Mouse (Mus musculus) neutrophil, adult 5-6 weeks (primary cell): ENCODE measurements around the gene Ctnnd2. TPM values are rescaled to one million over a fixed set of nuclear protein-coding genes. Genes with fewer than 3 reads are reported as not detected.

ENCODE experiments used
- ATAC-seq: fragments of 151-379, 151-347 bp; 2 replicates; pipeline ENCODE4 v1.8.0; 2017; ENCODE audit warnings: mild to moderate bottlenecking, moderate TSS enrichment; ENCODE audit not compliant: insufficient number of reproducible peaks, poor library complexity, low FRiP score, severe bottlenecking; ENCODE audit errors: extremely low read depth
- total RNA-seq: library from RNA; stranded (forward); fragments of 200-1000 nt; gene quantifications from 2 replicates; pipeline ENCODE4 v1.2.3, GENCODE M21; 2017

Ctnnd2 gene
- total RNA-seq, 1 experiment from 2014 or later: 0.23 TPM

DNA sequence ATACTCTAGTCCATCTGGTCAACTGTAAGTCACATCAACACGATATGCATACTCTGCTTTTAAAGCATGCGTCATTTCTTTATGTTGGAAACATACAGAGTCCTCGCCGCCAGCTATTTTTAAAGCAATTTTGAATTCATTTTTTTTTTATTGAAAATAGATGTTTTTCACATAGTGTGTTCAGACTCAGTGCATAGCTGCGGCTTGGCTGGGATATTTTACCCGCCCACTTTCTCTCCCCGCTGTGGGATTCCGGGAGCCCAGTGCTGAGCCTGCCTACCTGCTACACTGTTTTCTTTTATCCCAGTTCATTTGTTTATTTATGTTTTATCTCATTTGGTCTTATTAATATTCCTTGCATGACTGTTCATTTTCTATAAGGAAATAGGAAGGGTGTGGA lies 724.9 kb downstream of the Ctnnd2 start:
- no peak for ATAC-seq

DNA sequence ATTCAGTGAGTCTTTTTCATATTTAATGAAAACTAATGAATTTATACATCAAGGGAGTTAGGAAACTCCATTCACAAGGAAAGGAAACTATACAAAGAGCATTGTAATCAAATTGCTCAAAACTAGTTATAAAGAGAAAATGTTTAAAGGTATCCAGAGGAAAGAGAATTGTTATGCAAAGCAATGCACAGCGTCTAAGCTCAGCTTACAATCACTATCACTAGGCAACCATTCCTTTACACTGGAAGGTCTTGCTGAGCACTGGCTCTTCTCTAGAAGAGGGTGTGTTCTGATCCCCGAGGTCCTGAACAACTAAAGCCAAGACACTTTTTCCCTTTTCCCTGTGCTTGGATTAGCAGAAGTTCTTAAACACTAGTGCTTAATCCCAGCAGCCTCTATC lies 735.6 kb downstream of the Ctnnd2 start:
- ATAC-seq: no peak

DNA sequence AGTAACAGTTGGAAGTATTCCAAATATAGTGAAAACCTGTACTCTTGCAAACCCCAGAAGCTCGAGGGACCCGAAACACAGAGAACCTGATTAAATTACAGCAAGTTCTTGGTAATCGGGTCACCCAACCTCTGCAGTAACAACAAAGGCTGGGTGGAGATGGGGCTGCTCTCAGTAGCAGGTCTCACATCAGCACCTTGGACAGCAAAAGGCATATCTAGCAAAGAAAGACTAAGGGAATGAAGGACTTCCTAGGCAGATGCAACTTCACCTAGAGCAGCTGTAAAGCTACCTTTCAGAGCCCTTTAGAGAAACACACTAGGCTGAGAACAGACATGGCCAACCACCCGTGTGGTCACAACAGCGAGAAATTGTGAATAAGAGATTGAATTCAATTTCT lies 741.0 kb downstream of the Ctnnd2 start:
- ATAC-seq: no peak

DNA sequence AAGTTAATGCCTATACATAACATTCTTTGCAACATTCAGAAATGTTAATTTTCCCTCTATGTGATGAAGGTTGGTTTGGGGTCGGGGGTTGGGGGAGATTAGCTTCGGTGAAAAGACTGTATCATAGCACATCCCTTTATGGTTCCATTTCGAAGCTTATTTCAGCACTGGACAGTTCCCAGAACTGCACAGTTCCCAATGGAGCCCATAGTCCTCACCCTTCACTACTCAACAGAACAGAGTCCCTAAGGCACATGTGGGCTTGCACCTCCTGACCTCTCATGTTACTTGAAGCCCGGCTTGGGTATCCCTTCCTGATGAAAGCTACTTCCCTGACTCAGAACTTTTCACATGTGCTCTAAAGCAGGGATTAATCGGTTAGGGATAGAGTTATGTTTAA lies 753.4 kb downstream of the Ctnnd2 start:
- ATAC-seq: no peak

DNA sequence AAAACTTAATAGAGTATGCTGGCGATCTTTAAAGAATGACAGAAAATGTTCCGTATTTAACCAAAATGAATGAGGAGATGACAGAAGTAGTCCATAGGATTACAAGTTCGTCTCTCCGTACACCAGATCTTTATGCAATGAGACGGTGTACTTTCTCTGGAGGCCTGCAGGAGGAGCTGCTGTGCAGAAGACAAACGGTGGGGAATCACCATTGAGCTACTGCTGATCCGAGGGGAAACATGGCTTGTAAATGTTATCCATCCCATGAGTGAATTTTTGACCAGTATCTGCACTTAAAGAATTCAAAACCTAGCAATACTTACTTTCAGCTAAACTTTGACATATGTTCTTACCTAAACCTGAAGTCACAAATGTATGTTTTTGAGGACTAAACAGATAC lies 755.2 kb downstream of the Ctnnd2 start:
- no peak for ATAC-seq

DNA sequence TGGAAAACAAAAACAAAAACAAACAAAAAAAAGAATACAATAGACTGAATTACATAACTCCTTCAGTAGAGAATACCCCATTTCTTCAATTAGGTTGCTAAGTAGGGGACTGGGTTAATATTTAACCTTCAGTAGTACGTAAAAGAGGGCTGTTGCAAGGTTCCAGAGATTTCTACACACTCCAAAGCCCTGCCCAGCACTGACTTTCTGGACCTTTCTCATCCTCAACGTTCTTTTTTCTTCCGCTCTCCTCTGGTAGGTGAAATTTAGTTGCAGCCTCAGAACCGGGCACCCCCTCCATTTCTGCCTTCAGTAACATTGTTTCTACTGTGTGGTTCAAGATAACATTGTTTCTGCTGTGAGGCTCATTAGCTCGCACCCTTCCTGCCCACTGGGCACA lies 759.5 kb downstream of the Ctnnd2 start:
- ATAC-seq: no peak

DNA sequence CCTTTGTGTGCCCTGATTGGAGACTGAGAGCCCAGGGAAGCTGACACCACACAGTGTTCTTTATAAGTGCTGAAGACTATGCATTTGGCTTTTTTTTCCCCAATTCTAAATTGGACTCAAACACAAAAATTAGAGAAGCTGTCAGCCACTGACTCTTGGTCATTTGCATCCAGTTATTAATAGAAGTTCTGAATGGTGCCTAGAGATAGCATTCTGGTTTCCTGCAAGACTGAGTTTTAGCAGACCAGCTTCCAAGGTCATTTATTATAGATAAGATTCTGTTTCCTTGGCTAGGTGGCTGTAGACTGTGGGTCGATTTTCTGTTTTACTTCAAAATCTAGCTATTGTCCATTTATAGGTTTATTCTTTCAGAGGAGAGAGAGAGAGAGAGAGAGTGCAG lies 773.5 kb downstream of the Ctnnd2 start:
- no peak for ATAC-seq

DNA sequence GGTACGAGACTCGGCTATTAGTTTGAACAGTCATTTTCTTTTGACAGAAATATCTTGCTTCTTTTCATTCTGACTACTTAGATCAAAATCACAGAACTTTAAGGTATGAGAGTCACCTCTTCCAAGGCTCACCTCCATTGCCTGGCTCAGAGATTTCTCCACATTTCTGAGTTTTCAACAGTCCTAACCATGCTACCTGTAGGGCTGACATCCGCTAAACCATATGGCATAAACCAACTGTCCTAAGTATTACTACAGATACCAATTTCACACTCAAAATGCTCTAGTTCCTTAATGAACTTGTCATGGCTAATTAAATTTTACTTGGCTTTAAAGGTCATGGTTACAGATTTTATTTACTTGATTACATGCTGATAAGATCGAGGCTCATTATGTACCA lies 786.1 kb downstream of the Ctnnd2 start:
- no peak for ATAC-seq

DNA sequence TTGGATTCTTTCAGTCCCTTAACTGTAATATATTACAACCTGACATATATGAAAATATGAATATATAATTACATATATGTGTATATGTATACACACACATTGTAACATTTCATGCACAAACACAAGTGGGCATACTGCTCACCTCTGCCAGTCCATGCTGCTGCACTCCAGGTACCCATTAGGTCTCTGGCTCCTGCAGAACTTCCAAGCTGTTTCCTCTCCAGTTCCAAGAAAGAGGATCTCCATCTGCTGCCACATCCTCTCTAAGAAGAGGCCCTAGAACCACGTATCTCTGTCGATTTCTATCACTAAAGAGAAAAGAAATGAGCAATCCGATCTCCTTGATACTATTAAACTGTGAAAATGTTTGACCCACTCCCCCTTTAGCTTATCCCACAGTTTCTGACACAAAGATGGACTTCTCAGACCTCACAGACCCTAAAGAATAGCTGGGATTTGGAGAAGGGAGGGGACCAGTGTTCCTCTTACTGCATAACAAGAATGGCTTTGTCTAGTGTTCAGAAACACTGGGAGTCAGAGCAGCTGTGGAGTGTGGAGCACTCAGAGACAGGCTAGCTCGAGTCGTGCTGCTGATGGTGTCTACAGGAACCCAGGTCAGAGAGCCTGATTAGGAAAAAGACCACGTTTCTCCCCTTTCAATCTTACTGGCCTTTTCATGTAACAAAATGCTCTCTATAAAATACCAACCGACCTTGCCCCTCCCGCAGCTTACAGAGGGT lies 790.2 kb downstream of the Ctnnd2 start:
- ATAC-seq: no peak

DNA sequence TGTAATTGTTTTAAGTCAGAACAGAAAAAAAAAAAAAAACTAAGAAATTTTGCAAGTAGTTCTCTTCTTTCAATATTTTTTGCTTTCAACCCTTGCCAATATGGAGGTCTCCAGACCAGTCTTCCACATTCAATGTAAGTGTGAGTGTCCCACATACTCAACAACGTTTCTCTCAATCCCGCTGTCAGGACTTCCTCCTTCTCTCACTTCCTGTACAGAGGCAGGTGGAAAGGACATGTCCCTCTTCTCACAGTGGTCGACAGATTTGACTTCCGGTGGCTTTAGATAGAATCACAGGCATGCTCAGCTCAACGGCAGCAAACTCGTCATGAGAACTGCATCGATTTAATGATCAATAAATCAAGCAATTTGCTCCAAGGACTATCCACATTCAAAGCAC lies 791.7 kb downstream of the Ctnnd2 start:
- ATAC-seq: no peak

DNA sequence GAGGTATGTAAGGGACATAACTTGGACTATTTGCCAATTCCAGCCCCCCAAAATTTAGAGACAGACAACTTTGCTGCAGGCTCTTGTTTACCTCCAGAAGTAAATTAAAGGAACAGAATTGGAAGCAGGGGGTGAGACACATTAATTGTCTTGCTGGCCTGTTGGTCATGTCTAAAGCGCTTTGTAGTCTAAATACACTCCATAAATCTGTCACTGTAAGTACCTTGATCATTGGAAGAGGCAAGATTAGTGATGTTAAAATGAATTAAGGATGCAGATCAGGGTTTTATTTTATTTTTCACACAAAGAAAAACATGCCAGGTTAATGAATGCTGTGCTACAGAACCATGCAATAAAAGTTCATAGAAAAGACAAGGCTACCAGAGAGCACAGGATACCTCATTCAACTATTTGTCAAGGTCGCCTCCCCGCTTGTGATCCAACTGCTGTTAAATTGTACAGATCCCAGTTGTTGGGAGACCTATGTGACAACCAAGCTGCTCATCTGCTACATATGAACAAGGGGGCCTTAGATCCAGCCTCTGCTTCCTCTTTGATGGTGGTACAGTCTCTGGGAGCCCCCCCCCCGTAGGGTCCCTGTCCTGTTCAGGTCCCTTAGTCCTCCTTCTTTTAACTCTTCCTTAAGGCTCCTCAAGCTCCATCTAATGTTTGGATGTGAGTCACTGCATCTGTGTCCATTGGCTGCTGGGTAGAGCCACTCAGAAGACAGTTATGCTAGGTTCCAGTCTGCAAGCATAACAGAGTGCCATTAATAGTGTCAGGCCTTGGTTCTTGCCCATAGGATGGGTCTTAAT lies 792.7 kb downstream of the Ctnnd2 start:
- ATAC-seq: no peak

DNA sequence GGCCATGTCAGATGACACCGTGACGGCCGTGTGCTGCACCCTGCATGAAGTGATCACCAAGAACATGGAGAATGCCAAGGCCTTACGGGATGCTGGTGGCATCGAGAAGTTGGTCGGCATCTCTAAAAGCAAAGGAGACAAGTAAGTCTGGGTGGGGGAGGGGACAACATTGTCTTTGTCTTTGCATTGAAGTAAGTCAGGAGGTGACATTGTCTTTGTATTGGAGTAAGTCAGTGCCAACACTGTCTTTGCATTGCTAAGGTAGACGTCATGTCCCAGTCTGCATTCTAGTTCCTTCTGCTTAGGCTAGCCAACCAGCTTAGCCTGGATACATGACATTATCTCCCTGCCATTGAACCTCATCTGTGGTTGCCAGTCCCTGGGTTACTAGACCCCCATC lies 794.4 kb downstream of the Ctnnd2 start:
- no peak for ATAC-seq

DNA sequence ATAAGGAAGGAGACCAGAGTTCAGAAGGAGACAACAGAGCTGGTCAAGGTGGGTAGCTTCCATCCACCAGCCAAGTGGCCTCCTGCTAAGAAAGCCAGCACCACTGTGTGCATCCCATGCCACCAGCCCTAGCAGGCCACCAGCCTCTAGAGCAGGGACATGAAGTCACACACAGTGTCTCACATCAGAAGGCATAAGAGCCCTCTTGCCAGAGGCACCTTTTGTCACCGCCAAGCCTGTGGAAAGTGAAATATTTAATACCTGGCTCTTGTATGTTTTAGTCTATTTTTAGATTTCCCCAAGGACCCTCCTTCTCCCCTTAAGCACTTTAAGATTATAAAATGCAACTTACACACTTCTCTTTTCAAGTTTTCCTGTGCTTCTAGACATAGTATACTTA lies 802.0 kb downstream of the Ctnnd2 start:
- ATAC-seq: no peak

DNA sequence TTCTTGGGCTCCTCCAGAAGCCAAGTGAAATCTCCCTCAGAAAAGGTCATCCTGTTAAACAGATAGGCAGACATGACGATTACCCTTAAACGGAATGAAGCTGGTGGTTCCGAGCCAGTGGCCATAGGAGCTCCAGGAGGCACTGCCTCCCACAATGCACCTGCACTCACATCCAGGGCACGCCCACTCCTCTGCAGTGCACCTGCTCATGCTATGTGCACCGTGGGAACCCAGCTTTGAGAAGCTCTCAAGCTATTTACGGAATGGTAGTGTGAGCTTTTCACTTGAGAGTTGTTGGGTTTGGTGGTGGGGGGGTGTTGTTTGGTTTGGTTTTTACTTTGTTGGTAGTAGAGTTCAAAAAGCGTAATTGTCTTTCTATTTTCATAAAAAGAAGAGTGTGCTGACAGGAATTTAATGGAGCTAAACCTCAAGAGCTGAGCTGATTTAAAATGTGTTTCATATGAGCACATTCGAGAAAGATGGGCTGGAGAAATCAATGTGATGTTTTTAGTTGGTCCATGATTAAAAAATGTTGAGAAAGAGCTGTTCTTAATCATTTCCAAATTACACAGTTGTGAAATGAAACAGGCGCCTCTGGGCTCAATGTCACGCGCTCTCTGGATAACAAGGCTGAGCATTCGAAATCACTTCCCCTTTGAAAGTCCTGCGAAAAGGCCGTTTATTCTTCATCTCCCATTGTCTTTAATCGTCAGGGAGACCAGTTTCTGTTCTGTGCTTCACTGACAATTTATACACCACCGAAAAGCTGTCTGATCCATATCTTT lies 802.8 kb downstream of the Ctnnd2 start:
- ATAC-seq: no peak

DNA sequence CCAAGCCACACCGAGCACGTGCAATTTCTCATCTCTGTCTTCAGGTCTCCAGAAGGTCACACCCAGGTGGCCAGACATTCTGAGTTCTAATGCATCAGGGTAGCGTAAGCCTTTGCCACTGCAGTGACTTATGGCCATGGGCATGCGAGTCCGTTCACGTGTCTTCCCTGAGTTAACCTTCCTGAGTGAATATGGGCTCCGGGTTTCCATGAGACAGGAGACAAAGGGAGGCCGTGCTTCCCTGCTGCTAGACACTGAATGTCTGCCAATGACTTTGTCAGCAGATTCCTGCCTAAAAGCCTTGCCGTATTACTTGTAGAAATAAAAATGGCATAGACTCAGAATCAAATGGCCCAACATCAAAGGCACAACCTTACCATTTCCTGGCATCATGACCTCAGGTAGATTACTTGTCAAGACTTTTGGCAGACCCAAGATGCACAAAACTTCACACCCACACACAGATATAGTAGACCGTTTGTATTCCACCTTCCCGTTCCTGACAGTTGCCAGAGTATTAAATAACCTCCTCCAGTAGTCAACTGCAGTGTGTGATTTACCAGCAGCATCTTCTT lies 804.9 kb downstream of the Ctnnd2 start:
- ATAC-seq: no peak

DNA sequence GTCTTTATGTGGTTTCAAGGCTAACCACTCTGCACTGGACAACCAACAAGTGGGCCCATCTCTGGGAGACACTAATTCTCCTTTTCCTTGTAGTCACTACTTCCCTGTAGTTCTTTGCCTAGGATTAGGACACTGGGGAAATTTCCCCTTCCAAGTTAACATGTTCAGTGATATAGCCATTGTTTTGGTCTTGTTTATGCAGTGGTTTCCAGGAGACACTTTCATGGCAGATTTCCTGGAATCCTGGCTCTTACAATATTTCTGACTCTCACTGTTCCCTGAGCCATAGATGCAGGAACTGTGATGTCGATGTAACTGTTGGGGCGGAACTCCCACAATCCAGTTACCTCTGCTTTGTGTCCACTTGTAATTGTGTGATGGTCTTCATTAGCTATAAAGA lies 814.5 kb downstream of the Ctnnd2 start:
- ATAC-seq: no peak

DNA sequence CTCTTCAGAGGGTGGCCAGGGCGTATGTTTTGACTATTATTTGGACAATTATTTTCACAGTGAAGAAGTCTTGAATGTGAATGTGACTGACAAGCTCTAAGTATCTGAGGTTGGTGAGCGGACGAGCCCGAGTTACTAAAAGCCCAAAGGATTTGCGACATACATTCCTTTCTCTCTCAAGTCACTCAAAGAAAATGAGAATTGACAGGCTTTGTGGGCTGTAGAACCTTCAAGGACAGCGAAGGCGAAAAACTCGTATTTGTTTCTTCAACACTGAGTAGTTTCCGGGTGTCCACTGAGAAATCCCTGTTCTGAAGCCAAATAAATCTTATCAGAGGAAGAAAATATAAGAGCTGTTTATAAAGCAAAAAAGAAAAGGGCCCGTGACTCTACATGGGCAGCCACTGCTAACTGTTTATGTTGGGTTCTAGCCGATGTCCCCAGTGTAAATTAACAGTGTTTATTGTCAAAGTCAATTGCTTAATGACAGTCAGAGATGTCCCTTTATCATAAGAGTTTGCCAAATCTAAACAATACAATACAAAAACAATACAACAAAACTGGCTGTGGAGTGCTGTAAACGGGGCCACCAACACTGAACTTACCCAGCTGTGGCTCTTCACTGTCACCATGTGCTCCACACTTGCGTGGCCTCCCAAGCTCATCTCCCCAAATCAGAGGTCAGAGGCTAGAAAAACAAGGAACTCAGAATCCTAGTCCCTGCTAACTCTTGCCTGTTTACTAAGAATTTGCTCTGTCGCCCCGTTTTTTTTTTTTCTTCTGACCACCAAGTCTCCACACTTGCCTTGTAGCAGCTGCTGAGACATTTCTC lies 818.2 kb downstream of the Ctnnd2 start:
- no peak for ATAC-seq

DNA sequence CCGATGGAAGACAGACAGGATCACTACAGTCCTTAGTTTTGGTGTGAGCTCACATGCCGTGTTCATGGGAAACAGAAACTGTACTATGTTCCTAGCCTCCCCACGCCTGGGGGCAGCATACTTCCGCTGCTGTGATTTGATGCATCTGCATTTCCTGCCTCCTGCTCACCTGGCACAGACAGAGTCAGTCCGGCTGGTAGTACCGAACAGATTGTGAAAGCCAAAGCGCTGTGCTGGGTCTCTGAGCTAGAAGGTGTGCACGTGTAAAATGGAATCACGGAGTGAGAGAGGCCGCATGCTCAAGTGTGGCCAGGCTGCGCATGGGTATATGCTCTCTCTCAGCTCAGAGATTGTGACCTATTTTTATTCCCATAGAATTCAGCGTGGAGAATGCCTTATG lies 820.0 kb downstream of the Ctnnd2 start:
- ATAC-seq: no peak

DNA sequence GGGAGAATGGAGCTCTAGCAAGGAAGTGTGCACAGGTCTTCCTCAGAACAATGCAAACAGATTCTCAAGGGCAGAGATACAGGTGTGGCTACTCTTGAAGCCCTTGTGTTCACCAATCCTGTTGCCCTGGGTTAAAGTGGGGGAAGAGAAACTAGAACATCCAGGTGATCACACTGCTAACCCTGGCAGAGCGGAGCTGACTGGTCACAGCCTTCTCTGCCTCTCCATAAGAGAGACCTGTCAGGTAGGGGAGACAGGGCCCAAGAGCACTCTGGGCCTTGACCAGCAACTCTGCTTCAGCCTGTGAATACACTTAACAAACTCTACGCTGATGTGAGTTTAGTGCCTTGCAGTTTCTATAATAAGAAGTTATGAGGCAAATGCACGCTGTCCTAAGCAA lies 820.5 kb downstream of the Ctnnd2 start:
- no peak for ATAC-seq
